Mouse (Mus musculus) adrenal gland (tissue): ENCODE results near the gene Serp2.
"Not testable (repeated sequence)": the region's sequence is repeated elsewhere in the genome, so short reads cannot be mapped to it uniquely, and the experiment has no call there.

Experiments used
- intact Hi-C: fragments of 180-260 bp; cut with DNase I; formaldehyde crosslinking; loops from one replicate; pipeline ENCODE4 v1.15.1; 2025

The Serp2 gene

GRCm38 (mm10) chr14:76577840-76578239 is 21.2 kb upstream of the Serp2 start:
- intact Hi-C loops = no loop called here

- intact Hi-C loops = no loop called here
Measured at GRCm38 (mm10) chr14:76570292-76570691, 13.6 kb upstream of the Serp2 start.

DNA sequence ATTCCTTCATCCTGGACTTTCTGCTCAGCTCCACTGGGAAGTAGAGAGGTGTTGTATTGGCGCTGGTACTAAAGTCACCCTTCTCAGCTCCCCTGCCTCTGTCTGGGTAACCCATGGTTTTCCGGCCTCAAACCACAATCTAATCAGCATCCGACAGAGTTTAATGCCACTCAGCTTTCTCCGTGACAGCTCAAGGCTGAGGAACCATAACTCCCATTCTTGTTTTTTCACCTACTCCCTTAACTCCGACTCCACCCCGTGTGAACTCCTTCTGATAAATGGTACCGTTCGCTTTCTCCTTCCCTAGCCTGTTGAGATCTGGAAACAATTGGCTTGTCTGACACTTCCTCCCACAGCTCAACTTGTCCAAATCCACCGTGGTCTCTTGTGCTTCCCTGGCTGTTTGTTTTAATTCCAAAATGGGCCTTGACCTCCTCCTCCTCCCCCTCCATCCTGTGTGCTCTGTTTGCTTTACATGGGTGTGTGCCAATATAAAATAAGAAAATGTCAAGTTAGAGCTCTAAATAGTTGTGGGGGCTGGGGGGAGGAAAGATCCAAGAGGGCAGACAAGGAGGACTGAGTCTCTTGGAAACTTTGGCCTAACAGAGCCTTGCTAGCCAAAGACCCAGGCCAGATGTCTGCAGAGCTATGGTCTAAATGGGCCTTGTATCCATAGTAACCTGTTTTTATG is 12.7 kb upstream of the Serp2 start:
- intact Hi-C loops = no loop called here

GRCm38 (mm10) chr14:76568548-76568947 is 11.9 kb upstream of the Serp2 start:
- intact Hi-C loops = no loop called here

DNA sequence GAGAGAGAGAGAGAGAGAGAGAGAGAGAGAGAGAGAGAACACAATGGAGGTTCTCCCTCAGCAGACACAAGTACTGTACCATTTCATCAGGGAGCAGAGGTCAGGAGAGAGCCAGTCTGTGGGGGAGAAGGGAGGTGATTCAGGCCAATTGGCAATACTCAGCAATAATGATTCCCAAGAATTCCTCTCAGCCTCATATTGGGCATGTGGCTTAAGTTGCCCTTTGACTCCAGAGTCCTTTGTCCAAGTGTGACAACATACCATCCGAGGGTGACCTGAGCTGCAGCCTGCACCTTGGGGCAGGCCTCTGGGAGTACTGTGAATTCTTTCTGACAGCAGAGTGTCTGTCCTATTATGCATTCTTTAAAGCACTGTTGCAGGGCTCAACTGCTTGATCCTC is 10.6 kb upstream of the Serp2 start:
- intact Hi-C loops = no loop called here

DNA sequence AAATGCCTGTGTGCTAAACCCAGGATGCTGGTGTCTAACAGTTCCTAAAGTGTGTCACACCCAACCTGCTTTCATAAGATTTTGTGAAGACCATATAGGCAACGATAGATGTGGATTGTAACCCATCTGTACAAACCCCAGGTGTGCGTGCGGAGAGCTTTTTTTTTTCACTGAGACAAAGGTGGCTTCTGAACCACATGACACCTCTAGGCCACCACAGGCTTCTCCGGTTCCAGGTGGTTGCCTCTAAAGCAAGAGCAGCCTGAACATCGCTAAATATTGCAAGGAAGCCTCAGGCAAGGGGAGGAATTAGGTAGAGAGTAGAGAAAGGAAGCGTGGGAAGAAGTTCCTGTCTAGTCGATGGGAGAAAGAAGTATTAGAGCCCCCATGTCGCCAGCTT is 10.0 kb upstream of the Serp2 start:
- intact Hi-C loops = no loop called here

DNA sequence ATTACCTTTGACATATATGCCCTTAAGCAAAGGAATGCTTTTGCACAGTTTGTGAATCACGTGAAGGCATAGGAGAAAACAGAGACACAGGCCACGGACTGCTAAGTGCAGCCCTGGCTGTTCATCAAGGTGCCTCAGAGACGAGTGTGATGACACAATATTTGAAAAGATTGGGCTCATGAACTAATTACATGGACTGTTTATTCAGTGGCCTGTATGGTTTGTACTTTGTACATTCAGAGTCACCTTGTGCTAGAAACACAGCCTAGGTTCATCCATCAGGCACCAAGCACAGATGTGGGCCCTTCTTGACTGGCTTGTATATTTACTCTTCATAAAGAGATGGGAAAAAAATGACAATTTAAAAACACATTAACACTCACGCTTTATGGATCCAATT is 9.5 kb upstream of the Serp2 start:
- intact Hi-C loops = no loop called here

- intact Hi-C loops = no loop called here
Measured at GRCm38 (mm10) chr14:76559208-76559607, 2.5 kb upstream of the Serp2 start.

GRCm38 (mm10) chr14:76558171-76558570 is 1.5 kb upstream of the Serp2 start:
- intact Hi-C loops = not testable (repeated sequence)

- intact Hi-C loops = no loop called here
Measured at GRCm38 (mm10) chr14:76556031-76556851, 448 bp downstream of the Serp2 start.

DNA sequence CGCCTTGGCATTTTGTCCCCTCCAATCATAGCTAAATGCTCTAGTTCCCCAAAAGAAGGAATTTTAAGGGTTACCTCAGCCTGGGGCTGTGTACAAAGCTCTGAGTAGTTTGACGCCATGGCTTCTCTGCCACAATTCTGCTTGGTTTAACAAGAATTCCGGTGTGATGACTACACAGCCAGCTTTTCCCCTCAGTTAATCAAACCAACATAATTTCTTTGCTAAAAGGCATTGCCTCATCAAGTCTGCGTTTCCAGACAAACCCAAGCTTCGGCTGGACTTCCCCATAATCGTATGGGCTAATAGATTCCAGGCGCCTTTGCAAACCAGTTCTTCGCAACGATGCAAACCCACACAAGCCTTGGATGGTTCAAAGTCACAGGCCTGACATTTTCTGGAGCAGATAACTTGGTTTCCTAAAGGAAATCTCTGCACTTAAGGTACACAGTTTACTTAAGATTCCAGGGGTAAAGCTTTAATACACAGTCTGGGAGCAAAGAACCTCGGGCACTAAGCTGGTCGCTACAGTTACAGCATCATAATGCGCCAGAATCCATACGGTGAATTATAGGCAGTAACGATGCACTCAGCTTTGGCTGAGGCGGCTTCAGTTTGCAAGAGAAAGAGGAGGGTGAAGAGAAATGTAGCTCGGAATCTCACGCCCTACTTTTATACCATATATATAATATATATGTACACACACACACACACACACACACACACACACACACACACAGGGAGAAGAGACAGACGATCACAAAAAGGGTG is 1.2 kb downstream of the Serp2 start:
- intact Hi-C loops = no loop called here

GRCm38 (mm10) chr14:76544136-76544535 is 12.6 kb downstream of the Serp2 start:
- intact Hi-C loops = no loop called here

DNA sequence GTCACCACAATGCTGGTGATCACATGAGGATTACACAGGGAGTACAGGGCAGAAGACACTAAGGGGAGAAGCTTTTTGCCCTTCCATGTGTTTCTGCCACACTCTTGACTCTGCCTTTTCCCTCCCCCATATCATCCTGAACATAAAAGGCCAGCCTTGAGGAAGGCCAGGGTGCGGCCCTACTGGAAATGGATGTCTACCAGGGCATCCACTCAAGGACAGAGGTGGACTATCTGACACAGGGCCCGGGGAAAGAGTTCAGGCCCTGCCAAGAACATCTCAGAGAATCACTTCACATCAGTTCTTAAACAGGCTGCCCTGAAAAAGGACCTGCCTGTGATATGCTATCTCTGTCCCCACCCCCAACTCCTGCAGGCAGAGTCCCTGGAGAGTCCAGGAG is 15.3 kb downstream of the Serp2 start:
- intact Hi-C loops = no loop called here

GRCm38 (mm10) chr14:76540005-76540670 is 16.6 kb downstream of the Serp2 start:
- intact Hi-C loops = no loop called here

DNA sequence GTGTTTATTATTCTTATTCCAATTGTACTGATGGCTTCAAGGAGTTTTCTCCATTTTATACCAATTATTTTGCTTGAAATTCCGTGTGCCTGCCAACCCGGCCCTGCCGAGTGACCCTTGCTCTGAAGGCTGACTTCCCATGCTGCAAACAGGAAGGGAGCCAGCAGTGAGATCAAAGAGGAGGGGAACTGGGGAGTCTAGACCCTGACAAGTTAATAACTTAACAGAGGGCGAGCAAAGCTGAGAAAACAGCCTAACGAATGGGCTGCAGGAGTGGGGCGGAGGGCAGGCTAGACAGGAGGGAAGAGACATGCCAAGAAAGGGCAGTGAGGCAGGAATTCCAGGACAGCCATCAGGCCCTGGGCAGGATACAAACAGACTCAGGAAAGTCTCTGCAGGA is 19.8 kb downstream of the Serp2 start:
- intact Hi-C loops = no loop called here

- intact Hi-C loops = no loop called here
Measured at GRCm38 (mm10) chr14:76535096-76535495, 21.6 kb downstream of the Serp2 start.

- intact Hi-C loops = no loop called here
Measured at GRCm38 (mm10) chr14:76533170-76533815, 23.4 kb downstream of the Serp2 start.

GRCm38 (mm10) chr14:76532257-76533169 is 24.2 kb downstream of the Serp2 start:
- intact Hi-C loops = no loop called here

- intact Hi-C loops = no loop called here
Measured at GRCm38 (mm10) chr14:76531027-76531660, 25.5 kb downstream of the Serp2 start.
